Mouse (Mus musculus): ENCODE measurements around the gene Gm5134.

Gm5134 gene

DNA sequence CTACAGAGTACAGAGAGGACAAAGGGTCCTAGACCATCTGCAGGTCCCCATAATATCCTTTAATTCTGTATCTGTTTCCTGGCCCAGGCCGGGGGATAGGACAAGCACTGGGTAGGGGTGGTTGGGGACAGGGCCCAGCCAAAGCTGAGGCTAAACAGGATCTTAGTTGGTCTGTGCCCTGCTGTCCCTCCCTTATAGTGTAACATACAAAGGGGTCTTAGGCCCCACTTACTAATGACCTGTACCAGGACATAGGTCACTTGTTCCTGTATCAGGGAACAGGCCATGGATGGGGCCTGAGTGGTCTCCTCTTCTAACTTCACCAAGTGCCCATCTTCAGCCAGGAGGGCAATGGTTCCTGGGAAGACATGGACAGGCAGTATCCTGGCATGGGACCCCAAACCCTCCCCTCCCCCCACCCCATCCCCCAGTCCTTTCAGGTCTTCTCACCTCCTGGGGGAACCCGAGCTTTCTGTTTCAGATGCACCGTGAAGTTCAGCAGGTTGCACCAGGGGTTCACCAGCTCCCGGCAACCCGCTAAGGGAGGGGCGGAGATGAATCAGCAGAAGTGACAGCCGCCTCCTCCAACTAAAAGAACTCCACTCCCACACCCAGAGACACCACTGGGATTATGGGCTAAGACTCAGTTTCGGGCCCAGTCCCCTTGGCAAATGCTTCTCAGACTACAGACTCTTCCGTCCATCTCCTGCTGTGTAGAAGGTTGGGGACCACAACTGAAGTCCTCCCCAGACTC, 14.7 kb upstream of the Gm5134 start:
- DNase-seq (ENCODE audit: low spot score in 2 of 2): peak in 1 of 2 experiments; percentile 45

DNA sequence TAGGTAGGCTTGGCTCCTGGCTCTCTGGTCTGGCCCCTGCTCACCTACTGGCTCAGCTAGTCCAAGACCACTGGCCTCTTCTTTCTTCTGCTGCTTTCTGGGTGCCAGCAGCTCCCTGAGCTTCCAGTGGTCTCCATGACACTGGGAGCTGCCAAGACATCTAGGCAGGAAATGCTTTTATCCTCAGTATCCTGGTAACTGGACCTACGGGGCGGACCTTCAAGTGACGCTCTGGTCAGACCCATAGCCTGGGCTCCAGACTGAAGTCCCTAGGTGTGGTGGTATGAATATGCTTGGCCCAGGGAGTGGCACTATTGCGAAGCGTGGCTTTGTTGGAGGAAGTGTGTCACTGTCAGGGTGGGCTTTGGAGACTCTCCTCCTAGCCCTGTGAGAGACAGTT, 13.8 kb upstream of the Gm5134 start, which contains the start of gene Gm867:
TSS of gene Gm867 (minus strand) at position 153 of the 400 bp plus-strand sequence.
- DNase-seq (ENCODE audit: low spot score in 2 of 2): no peak

DNA sequence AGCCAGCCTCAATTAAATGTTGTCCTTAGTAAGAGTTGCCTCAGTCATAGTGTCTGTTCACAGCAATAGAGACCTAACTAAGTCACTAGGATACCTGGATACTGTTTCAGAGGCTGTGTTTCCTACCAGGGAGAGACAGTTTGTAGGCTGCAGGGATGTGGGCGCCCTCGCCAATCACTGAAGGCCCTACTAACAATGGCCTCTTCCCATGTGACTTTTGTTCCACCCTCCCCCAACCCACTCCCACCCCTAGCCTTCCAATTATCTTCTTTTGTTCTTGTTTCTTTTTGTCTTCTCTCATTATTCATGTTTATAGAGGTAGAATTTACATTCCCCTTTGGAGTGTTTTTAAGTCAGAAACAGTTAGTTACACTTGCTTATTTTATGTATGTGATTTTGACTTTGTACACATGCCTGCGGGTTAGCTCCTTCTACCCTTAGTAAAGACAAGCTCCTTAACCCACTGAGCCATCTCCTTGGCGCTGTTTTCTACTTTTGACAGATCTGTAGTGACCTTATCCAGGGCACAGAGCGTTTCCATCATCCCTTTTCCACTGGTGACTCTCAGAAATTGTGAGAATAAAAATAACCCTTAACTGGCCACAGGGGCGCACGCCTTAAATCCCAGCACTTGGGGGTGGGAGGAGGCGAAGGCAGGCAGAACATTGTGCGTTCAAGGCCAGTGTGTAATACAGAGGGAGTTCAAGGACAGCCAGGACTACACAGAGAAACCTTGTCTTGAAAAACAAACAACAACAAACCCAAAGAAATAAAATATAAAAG, 13.1 kb upstream of the Gm5134 start:
- DNase-seq (ENCODE audit: low spot score in 2 of 2): no peak

DNA sequence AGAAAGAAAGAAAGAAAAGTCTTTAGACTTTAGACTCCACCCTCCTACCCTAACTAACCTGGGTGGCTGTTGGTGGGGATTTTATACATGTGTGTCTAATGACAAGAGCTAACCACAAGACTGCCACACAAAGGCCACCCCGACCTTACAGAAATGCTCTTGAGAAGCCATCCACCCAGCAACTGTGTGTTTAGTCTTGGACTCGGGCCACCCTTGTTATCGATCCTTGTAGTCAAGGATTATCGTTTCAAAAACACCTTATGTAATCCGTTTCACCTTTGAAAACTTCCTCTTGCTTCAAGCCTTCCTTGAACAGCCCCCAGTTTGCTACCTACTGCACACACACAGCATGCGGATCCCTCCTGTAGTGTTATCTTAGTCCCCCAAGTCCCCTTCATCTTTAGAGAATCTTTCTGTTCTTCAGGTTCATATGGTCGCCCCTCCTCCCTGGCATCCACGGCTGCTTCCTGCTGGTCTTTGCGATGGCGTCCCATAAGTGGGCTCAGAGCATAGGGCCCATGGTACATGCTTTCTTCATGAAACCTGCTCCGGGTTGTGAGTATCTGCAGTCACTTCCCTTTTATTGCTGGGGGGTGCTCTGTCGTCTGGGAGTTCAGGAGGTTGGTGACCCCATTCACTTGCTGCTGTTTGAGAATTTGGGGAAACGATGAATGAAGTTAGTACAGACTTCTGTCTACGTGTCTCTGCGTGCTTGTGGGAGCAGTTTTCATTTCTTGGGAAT, 11.4 kb upstream of the Gm5134 start, which contains the start of gene Vpreb3:
TSS of gene Vpreb3 (plus strand) at position 322 of the 742 bp plus-strand sequence.
- no peak for DNase-seq (ENCODE audit: low spot score in 2 of 2)

DNA sequence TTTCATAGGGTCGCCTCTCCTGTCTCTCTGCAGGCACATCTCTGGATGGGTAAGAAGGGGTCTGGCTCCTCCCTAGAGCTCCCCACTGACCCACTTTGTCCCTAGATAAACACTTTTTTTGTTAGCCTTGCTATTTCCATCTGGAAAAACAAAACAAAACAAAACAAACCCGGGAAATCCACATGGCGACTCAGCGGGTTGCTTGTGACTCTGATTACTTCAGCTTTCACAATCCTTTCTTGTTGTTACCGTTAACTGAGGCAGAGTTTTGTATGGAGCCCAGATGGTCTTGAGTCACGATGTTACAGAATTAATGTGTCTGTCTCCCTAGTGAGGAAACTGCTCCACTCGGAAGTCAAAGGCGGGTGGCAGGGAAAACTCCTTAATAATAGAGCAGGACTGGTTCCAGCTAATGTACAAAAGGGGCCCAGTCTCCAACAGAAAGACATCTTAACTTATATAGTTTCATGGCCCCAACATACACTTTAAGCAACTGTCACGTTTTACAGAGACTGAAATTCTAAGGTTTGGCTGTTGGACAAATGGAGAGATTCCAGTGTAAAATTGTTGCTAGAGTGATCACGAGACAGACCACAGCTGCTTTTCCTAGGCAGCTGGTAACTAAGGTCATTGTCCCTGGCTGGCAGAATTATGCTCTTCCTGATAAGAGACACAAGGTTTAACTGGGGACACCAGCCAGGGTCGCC, 10.1 kb upstream of the Gm5134 start:
- no peak for DNase-seq (ENCODE audit: low spot score in 2 of 2)

DNA sequence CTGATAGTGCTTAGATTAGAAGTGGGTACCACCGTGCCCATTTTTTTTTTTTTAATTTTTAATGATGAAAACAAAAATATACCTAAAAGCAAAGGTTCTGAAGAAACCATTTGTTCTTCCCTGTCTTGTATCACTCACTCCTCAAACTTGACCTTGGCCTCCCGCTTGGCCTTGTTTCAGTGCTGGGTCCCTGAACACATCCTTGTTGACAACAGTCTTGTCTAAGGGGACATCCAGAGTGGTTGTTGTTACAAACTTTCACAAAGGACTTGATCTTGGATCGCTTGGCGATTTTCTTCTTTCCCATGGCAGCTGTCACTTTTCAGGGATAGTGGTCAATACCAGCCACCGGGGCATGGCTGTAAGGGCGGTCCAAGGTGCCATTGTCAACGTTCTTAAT, 9.1 kb upstream of the Gm5134 start:
- DNase-seq (ENCODE audit: low spot score in 2 of 2): no peak

DNA sequence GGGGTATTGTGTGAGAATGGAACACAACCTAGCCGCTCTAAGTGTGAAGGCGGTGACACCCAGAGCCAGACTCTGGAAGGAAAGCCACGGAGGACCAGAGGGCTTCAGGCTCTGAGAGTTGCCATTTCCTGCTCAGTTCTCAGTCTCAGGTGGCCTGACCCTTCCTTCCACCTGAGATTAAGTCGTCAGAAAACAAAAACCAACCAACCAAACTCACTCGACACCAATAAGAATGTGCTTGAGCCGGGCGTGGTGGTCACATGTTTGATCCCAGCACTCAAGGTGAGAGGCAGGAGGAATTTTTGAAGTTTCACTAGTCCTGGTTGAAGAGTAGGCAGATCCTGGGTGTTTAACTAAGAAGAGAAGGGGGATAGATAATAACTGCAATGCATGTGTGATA, 8.4 kb upstream of the Gm5134 start:
- DNase-seq (ENCODE audit: low spot score in 2 of 2): no peak

DNA sequence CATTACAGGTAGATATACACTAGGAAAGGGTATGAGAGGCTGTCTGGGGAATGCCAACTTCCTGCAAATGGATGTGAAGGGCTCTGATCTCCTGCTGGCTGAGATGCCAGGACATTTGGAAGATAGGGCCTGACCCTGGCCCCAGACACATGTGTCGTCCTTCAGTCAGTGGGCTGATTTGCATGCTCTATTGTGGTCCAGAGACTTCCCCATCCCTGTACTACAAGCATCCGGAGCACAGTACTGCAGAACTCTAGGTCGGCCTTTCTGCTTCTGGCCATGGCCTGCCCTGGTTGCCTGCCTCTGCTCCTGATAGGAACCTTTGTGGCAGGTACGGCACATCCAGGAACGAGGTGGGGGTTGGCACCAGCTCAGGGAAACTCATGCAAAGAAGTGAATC, 6.2 kb upstream of the Gm5134 start:
- DNase-seq (ENCODE audit: low spot score in 2 of 2): no peak

DNA sequence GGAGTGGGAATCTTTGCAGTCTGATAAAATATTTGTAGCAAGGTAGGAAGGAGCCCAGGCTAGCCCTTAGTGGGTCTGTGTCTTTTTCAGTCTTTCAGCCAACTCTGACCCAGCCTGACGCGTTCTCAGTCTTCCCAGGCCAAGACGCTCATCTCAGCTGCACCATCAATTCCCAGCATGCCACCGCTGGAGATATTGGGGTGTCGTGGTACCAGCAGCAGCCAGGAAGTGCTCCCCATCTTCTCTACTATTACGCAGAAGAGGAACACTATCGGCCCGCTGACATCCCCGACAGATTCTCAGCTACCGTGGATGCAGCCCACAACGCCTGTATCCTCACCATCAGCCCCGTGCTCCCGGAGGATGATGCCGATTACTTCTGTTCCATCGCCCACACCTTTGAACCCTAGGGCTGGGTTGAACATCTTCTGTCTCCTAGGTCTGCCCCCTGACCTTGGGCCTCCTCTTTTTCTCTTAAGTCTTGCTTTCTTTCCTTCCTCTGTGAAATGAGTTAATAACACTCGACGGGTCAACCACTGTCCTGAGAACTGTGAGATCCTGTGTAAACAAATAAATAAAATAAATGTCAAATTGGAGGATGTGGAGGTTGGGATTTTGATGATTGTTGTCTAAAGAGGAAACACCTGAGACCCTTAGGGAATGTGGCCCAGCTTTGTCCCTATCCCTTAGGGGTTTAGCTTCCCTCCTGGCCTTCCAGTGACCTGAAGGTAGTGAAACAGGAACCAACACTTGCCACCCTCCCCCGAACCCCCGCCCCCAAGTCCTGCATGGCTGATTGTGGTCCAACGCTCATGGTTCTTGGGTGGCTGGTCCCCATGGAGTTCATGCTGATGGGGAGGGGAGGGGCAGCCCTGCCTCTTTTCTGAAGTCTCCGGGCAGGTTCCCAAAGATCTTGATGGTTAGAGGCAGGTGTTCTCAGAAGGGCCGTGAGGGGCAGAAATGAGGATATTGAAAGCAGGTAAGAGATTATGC, 5.0 kb upstream of the Gm5134 start:
- DNase-seq (ENCODE audit: low spot score in 2 of 2): no peak

DNA sequence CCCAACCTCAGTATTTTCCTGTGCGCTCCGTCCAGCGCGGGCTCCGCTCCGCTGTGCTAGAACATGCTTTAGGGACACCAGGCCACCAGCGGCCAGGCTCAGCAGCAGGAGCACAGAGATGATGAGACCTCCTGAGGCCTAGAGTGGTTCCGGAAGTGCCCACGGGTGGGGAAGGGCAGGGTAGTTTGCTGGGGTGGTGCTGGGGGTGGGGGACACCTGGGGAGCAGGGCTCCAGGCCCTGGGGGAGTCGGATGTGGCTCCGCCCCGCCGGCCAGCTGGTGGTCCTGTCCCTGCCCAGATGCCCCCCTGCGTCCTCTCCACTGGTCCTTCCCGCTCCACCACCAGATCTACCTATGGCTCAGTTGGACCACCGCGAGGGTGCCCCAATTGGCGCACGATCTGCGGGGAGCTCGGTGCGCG, 3.5 kb upstream of the Gm5134 start:
- no peak for DNase-seq (ENCODE audit: low spot score in 2 of 2)

DNA sequence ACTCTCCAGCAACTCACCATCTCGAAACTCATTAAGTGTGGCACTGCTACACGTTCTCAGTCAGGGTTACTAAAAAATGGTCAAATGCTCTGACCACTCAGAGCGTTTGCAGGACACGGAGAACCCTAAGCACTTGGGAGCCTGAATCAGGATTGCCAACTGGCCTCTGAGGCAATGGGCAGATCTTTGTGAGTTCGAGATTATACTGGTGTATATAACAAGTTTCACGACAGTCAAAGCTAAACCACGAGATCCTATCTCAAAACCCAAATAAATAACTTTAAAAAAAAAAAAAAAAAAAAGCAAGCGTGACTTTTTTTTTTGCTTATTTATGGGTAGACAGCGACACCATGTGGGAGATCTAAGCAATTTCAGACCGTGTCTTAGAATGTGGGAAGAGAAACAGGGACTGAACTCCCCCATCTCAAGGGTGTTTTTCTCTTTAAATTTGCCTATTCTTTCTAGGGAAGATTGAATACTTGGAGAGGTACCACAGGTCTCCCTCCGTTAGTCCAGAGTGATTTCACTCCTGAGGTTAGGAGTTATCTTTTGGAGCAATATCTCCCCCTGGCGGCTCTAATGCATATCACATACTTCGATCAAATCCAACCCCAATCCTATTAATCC, 2.8 kb upstream of the Gm5134 start:
- no peak for DNase-seq (ENCODE audit: low spot score in 2 of 2)

DNA sequence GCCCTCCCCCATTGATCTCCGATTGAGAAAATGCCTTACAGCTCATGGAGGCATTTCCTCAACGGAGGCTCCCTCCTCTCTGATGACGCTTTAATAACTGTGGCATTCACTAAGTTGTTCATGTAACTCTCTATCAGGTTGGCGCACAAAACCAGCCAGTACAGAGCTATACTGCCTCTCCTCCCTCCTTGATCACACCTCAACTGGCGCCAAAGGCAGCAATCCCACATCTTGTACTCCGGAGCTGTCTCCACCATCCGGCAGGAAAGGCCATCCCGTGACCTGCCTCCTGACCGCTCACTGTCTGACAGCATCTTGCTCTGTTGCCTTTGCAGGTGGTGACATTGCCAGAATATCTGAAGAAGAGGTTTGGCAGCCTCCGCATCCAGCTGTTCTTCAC, 19.5 kb downstream of the Gm5134 start:
- DNase-seq (ENCODE audit: low spot score in 2 of 2): no peak

DNA sequence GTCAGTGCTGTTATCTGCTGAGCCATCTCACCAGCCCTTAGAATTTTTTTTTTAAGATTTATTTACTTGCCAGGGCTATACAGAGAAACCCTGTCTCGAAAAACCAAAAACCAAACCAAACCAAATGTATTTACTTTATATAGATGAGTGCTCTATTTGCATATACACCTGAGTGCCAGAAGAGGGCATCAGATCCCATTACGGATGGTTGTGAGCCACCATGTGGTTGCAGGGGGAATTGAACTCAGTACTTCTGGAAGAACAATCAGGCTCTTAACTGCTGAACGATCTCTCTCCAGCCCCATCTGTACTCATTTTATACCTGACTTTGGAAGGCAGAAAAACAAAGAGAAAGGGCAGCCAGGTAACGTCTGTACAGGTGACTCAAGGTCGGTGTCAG, 20.9 kb downstream of the Gm5134 start:
- no peak for DNase-seq (ENCODE audit: low spot score in 2 of 2)

DNA sequence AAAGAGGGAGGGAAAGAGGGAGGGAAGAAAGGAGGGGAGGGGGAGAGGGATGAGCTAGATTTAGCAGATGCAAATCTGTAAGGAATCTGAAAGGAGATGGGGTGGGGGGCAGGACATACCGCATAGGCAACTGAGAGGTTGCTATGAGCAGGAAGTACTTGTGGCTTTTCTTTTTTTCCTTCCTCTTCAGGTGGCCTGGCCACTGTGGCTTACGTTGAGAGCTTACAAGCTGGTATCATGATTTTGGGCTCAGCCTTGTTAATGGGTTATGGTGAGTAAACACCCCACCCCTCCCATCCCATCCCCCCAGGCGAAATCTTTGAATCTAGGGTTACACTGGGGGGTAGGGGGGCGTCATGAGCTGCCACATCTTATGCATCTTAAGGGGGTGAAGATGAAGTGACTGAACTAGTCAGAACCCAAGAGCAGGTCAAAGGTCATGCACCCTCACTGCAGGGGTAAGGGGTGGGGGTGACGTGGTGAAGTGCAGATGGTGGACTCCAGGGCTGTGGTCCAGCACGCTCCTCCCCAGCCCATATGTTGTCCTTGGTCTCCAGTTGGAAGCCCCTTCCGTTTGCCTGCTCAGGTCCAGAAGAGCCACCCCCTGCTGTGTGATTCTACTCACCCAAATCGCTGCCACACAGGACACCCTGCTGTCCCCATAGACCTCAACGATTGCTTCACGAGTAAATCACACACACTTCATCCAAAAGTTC, 24.0 kb downstream of the Gm5134 start:
- no peak for DNase-seq (ENCODE audit: low spot score in 2 of 2)

DNA sequence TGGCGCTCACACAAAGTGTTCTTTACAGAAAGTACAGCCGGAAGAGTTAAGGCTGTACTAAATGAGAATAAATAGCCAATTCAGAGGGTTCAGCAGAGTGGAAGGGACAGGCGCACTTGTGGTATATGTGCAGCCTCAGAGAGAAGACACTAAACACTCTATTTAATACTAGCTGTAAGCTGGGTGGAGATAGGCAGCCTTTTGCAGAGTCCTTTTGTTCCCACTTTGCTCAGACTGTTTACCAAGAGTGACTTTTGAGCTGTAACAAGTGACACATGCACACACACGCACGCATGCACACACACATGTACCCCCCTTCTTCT, 24.5 kb downstream of the Gm5134 start:
- no peak for DNase-seq (ENCODE audit: low spot score in 2 of 2)

DNA sequence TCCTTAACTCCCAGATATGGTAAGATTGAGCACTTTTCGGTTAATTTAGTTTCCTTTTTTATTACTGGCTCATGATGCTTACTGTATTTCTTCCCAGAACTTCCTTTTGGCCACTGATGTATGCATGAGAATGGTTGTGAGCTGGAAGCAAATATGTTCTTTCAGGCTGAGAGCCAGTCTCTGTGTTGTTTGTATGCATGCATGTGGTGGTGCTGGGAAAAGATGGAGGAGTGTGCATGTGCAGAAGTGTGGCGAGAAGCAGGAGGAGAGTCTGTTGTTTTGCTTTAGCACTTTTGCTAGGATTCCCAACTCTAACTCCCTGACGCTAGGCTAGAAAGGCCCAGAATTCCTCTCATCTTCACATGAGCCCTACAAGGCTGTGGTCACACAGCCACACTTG, 25.1 kb downstream of the Gm5134 start:
- DNase-seq (ENCODE audit: low spot score in 2 of 2): no peak

DNA sequence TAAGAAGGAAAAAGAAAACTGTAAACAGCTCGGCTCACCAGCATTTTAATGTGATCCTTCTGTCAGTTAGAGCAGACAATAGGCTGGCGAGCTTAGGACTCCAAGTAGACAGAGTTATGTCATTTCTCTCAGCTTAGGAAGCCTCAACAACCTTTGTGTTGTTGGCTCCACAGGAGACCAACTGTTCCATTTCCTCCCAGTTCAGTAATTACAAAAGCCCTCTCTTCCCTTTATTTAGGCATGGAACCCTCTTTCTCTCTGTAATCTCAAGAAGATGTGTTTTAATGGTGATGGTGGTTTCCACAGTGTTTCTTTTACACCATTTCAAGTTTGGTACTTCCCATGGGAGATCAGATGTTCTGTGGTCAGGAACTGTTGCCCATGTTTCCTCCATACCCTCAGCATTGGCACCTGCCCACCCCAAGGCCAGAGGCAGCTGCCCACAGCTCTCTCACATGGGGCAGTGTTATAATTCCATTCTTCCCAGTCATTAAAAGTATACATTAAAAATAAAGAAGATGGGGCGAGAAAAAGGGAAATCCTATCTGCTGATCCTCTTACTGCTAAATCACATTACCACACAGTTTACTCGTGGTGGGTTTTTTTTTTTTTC, 36.2 kb downstream of the Gm5134 start:
- no peak for DNase-seq (ENCODE audit: low spot score in 2 of 2)

DNA sequence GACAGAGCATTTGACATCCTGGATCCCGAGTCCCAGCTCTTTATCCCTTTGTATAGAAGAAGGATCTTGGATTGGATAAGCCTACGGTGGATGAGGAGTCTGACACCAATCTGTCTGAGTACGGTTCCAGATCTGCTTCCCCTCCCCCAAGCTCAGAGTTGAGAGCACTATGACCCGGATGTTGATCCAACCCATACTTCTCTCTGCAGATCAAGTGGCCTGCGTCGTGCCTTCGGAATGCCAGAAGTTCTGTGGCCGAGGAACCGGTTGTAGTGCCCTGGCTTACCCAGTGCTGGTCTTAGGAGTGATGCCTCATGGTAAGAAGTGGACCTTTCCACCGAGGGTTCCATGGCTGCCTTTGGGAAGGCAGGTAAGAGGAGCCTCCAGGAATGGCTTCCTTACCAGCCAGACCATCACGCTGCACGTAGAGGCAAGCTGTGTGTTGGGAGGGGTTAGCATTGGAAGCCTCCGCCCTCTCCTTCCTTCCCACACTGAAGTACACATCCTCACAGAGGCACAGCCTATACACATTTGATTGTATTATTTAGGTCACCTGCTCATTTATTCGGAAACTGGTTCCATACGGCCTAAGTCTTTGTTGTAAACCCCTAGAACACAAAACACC, 39.4 kb downstream of the Gm5134 start:
- DNase-seq (ENCODE audit: low spot score in 2 of 2): no peak
